Mouse (Mus musculus) embryonic fibroblast, embryonic 13.5 days (primary cell): ENCODE measurements around the gene Car15. TPM values are rescaled to one million over a fixed set of nuclear protein-coding genes. Genes with fewer than 3 reads are reported as not detected.

ENCODE experiments used
- H3K27ac ChIP-seq: 2 replicates; pipeline ENCODE4 v1.5.1; 2012; ENCODE audit warnings: low read length, control low read depth, inconsistent platforms; ENCODE audit not compliant: insufficient read depth
- H3K4me1 ChIP-seq: 2 replicates; pipeline ENCODE4 v1.6.1; 2011; ENCODE audit warnings: low read length; ENCODE audit not compliant: control insufficient read depth, insufficient read depth
- H3K4me3 ChIP-seq: 2 replicates; pipeline ENCODE4 v1.5.1; 2011; ENCODE audit warnings: mild to moderate bottlenecking, control low read depth, low read length; ENCODE audit not compliant: insufficient read depth
- CTCF ChIP-seq: IDR thresholded peaks from 2 replicates; pipeline ENCODE4 v1.5.1; 2011; ENCODE audit warnings: mild to moderate bottlenecking, control low read depth, low read length, moderate library complexity, borderline replicate concordance; ENCODE audit not compliant: insufficient read depth
- POLR2A ChIP-seq: IDR thresholded peaks from 2 replicates; pipeline ENCODE4 v1.6.1; 2011; ENCODE audit warnings: low read depth, mild to moderate bottlenecking, control low read depth, low read length, moderate library complexity
- polyA plus RNA-seq: library from polyadenylated mRNA; stranded (reverse); fragments of >200 nt; gene quantifications from 2 replicates; pipeline ENCODE4 v1.2.4, GENCODE M21; 2011; ENCODE audit warnings: low read depth; ENCODE audit not compliant: missing spikeins, insufficient read length

Gene Car15
- polyA plus RNA-seq, 1 experiment = 0.90 TPM

DNA sequence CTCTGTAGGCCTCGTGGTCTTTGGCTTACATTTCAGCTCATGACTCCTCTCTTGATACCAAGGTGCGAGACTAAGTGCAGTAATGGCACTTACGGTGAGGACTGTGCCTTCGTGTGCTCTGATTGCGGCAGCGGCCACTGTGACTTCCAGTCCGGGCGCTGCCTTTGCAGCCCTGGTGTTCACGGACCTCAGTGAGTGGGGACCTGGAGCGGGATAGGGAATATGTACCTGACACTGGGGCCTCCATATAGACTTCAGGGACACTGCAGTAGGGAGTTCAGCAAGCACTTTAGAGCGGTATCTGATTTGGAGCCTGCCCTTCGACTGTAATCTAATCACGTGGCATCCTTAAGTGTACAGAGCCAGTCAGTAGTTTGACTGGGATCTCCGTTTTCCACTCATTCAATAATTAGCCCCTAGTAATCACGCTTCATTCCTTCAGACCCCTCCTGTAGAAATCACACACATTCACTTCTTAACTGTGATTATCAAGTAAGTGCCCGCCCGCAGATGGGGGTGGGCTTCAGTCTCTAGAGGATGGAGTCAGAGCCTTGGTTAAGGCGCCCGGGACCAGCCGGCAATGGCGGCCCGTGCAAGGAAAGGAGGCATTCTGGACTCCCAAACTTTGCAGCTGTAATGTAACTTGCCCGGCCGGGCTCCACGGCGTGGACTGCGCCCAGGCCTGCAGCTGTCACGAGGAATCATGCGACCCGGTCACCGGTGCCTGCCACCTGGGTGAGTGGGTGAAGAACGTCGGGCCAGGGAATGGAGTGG is 34.3 kb downstream of the Car15 start:
- TF ChIP-seq POLR2A = no peak
- no peak for TF ChIP-seq CTCF
- peaks cover 53% of the 10 kb centered on the region for H3K4me1 ChIP-seq
- H3K27ac ChIP-seq = peak overlapping the region; percentile 6; the same call in 1 of the 2 replicates
- no peak overlapping the region for H3K4me3 ChIP-seq

DNA sequence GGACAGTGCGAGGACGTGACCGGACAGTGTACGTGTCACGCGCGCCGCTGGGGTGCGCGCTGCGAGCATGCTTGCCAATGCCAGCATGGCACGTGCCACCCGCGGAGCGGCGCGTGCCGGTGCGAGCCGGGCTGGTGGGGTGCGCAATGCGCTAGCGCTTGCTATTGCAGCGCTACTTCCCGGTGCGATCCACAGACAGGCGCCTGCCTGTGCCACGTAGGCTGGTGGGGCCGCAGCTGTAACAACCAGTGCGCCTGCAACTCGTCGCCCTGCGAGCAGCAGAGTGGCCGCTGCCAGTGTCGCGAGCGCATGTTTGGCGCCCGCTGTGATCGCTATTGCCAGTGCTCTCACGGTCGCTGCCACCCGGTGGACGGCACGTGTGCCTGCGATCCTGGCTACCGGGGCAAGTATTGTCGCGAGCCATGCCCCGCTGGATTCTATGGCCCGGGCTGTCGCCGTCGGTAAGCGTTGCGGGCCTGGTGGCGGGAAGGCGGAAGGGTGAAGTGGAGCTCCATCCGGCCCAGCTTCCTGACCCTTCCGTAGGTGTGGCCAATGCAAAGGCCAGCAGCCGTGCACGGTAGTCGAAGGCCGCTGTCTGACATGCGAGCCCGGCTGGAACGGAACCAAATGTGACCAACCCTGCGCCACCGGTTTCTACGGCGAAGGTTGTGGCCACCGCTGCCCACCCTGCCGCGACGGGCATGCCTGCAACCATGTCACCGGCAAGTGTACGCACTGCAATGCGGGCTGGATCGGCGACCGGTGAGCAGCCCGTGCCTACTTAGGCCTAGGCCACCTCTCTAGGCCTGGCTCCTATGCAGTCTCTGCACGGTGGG is 35.1 kb downstream of the Car15 start:
- no peak overlapping the region for H3K4me3 ChIP-seq
- H3K27ac ChIP-seq = no peak overlapping the region

DNA sequence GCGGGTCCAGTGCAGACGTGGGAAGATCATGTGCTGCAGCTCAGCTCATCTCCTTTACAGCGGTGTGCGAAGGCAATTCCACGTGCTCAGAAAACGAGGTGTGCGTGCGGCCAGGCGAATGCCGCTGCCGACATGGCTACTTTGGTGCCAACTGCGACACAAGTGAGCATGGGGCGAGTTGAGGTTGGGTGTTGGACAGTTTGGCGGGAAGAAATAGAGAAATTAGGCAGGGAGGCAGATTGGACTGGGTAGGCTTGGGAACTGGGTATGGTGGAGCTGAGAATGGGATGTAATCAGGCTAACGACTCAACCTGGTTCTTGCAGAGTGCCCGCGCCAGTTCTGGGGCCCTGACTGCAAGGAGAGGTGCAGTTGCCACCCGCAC is 35.7 kb downstream of the Car15 start:
- Histone ChIP-seq H3K27ac (no peak overlapping the region), H3K4me3 (no peak overlapping the region), H3K4me1 (peaks cover 47% of the 10 kb centered on the region)
- no peak for TF ChIP-seq POLR2A
- TF ChIP-seq CTCF = no peak

More for the DNA sequence above, 35.1 kb downstream of the Car15 start:
- TF ChIP-seq POLR2A (no peak), CTCF (peak; percentile 32; the same call in 1 of the 2 replicates)
- peaks cover 47% of the 10 kb centered on the region for H3K4me1 ChIP-seq

DNA sequence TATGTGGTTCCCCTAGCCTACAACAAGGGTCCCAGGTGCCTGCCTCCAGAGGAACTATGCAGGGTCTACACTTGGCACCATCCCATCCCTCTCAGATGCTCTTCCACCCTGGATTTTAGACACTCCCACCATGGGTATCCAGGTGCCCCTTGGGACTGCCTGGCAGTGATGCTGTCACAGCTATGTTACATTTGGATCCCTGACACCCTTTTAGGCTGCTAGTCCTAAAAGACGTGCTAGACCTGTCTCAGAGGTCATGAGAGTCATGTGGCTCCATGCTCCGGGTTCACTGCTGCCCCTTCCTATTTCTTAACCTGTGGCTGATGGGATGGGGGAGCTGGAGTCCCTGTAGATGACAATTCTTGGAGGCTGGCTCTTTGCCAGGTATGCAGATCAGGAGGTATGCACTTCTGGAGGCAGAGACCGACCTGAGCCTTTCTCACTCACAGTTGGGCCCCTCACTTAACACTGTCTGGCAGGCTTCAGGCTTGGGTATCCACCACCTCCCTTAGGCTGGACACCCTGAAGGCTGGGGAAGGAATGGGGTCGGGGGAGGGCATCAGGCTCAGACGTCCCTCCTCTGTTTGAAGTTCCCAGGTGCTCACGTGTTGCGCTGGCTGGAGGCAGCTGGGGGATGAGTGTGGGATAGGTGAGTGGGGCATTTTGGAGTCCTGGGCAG is 36.2 kb downstream of the Car15 start:
- Histone ChIP-seq H3K27ac (no peak overlapping the region), H3K4me1 (peaks cover 47% of the 10 kb centered on the region), H3K4me3 (no peak overlapping the region)
- no peak for TF ChIP-seq CTCF
- no peak for TF ChIP-seq POLR2A

DNA sequence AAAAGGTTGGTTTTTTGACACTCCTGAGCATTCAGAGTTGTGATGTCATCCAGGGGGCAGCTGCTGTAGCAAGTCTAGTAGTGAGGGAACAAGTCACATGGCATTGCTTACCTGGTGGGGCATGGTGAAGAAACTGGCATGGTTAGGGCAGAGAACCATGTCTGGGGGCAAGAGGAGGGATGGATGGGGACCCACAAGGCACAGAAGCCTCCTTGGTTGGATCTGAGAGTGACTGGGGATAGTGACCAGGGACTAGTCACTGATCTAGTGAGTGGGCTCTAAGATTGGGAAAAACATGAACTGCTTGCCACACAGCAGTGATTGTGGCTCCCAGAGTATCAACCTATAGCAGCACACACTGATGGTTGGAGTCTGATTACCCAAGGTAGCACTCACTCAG is 38.6 kb downstream of the Car15 start:
- peak overlapping the region; percentile 53; the same call in 1 of the 2 replicates for H3K4me3 ChIP-seq
- no peak overlapping the region for H3K27ac ChIP-seq
- peaks cover 35% of the 10 kb centered on the region for H3K4me1 ChIP-seq
- no peak for TF ChIP-seq CTCF
- no peak for TF ChIP-seq POLR2A

DNA sequence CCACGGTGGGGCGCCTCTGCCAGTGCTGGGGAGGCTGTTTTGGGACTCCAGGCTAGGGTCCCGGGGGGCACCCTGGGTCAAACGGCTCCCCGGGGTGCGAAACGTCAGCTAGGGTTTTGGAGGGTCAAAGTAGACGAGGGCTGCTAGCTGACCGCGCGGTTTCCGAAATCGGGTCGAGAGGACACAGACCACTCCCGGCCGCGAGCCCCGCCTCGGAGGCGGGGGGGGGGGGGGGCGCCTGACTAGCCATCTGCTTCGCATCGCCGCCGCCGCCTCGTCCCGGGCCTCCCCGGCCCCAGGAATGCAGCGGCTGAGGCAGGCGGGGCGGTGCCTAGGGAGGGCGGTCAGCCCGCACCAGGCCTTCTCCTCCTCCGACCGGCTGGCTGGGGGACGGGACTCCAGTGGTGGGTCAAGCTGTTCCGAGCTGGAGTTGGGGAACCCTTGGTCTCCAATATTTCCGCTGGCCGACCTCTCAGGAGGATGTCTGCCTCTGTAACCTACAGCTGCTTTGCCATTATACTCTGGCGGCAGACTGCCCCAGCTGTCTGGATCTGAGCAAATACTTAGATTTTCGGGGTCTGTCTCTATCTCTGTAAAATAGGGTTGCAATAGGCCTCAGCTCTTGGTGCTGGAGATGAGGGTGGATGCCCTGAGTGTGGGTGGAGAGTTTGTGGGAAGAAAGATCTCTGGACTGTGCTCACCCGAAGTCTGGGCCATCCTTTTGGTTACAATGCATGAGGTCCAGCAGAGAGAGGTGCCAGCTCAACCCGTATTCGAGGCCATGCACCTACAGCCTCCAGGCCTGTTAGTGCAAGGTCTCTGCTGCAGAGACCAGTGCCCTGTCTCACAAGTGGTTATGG is 39.6 kb downstream of the Car15 start:
- Histone ChIP-seq H3K4me3 (peak overlapping the region; percentile 80), H3K27ac (peak overlapping the region; percentile 75), H3K4me1 (peaks cover 32% of the 10 kb centered on the region)
- TF ChIP-seq CTCF (no peak), POLR2A (peak; percentile 59)

- peak overlapping the region; percentile 75 for H3K27ac ChIP-seq
- peak; percentile 37; the same call in 1 of the 2 replicates for TF ChIP-seq POLR2A
- no peak for TF ChIP-seq CTCF
- peaks cover 32% of the 10 kb centered on the region for H3K4me1 ChIP-seq
- H3K4me3 ChIP-seq = peak overlapping the region; percentile 80
Measured at GRCm38 (mm10) chr16:17797812-17798311, 40.3 kb downstream of the Car15 start.

- Histone ChIP-seq H3K4me1 (peaks cover 26% of the 10 kb centered on the region), H3K4me3 (peak within 1 kb of the TSS; percentile 80), H3K27ac (peak within 1 kb of the TSS; percentile 75)
- TF ChIP-seq POLR2A (no peak; the same call in 1 of the 2 replicates), CTCF (no peak)
Measured at GRCm38 (mm10) chr16:17796971-17797811, 41.0 kb downstream of the Car15 start, which contains the start of gene Scarf2. Scarf2 (plus strand) TSS chr16:17797282.
